Mouse (Mus musculus): ENCODE measurements at regions not wholly inside any gene's neighbourhood (a gene's known extent, or its start where the extent isn't known, plus 50 kb on each side); places are given as distances from the start of the nearest gene placed in this dataset.

DNA sequence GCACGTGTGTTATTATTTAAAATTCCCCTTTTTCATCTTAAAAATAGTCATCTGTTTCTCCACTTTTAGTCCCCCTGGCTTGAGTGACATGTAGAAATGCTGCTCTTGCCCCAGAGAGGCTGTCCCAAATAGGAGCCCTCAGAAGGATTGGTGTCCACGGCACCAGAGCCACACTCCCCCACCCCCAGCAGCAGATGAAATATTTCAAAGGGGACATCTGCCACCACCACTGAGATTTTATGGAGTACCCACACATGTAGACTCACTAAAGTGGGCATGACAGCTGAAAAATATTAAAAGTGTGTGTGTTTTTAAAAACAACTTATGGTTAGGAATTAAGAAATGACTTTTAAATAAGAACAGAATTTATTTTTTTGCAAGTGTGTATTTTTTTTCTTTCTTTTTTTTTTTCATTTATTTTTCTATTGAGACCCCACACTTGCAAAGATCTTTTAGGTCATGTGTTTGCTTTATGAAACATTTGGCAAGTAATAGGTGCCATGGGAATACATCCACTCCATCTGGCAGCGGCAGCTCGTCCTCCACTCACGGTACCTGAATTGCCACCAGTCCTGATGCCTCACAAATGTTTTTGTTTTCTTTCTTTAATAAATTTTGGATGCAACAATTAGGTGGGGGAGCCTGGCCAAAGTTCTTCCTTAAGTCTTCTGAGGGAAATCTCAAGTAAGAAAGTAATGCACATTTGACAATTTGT, 533.2 kb upstream of the Zeb2 start:
- Histone ChIP-seq H3K4me1 (ENCODE audit: control insufficient read depth, insufficient read depth) (no peaks in the 10 kb centered on the region), H3K27ac (ENCODE audit: low read depth) (no peak overlapping the region), H3K9me3 (replicated peaks; ENCODE audit: control insufficient read depth, low read length) (no peaks in the 10 kb centered on the region), H3K27me3 (ENCODE audit: control insufficient read depth, insufficient read depth, low read length) (no peaks in the 10 kb centered on the region), H3K36me3 (replicated peaks; ENCODE audit: control insufficient read depth, insufficient read depth, low read length) (no peaks in the 10 kb centered on the region), H3K9ac (replicated peaks; ENCODE audit: low read depth, low read length) (no peak overlapping the region), H3K4me3 (ENCODE audit: low read depth, low read length) (no peak overlapping the region), H3K4me2 (ENCODE audit: low read depth, low read length) (no peak overlapping the region)
- ATAC-seq (ENCODE audit: insufficient read depth, low read depth) (no peak), DNase-seq (ENCODE audit: low spot score) (no peak)
- 81% methylated on average over 5 of the region's 5 CpGs for WGBS
- TF ChIP-seq CTCF (IDR thresholded peaks at IDR 0.05; ENCODE audit: low read depth) (no peak), EP300 (IDR thresholded peaks at IDR 0.05; ENCODE audit: low read depth) (no peak)

- Histone ChIP-seq H3K36me3 (replicated peaks; ENCODE audit: control insufficient read depth, insufficient read depth, low read length) (no peaks in the 10 kb centered on the region), H3K4me2 (ENCODE audit: low read depth, low read length) (no peak overlapping the region), H3K27ac (ENCODE audit: low read depth) (no peak overlapping the region), H3K4me3 (ENCODE audit: low read depth, low read length) (no peak overlapping the region), H3K9ac (replicated peaks; ENCODE audit: low read depth, low read length) (no peak overlapping the region), H3K9me3 (replicated peaks; ENCODE audit: control insufficient read depth, low read length) (no peaks in the 10 kb centered on the region), H3K27me3 (ENCODE audit: control insufficient read depth, insufficient read depth, low read length) (no peaks in the 10 kb centered on the region), H3K4me1 (ENCODE audit: control insufficient read depth, insufficient read depth) (no peaks in the 10 kb centered on the region)
- ATAC-seq (ENCODE audit: insufficient read depth, low read depth) (no peak), DNase-seq (ENCODE audit: low spot score) (no peak)
- no peak for TF ChIP-seq EP300 (IDR thresholded peaks at IDR 0.05; ENCODE audit: low read depth)
- no peak for TF ChIP-seq CTCF (IDR thresholded peaks at IDR 0.05; ENCODE audit: low read depth)
- WGBS: 81% methylated on average over 3 of the region's 3 CpGs
Measured at GRCm38 (mm10) chr2:45647846-45648245, 530.7 kb upstream of the Zeb2 start.

DNA sequence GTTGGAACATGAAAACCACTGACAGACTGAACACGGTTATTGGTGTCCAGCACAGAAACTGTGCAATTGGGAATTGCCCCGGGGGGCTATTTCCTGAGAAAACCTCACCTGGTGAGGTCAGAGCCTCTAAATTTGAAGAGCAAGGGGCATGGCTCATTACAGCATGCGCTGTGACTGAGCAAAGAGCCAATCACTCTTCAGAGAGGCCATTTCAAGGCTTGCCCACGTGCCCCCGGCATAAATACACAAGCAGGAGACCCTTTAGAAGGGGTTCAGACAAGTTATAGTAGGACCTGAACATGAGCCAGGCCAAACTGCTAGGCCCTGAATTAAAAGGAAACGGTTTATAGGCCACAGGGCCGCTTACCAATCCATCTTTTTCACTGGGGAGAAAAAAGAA, 512.9 kb upstream of the Zeb2 start:
- H3K27ac ChIP-seq (ENCODE audit: low read depth): no peak overlapping the region
- 73% methylated on average over 7 of the region's 7 CpGs for WGBS
- ATAC-seq (ENCODE audit: insufficient read depth, low read depth) (no peak), DNase-seq (ENCODE audit: low spot score) (no peak)
- H3K4me2 ChIP-seq (ENCODE audit: low read depth, low read length): no peak overlapping the region
- no peak for TF ChIP-seq CTCF (IDR thresholded peaks at IDR 0.05; ENCODE audit: low read depth)
- no peak for TF ChIP-seq EP300 (IDR thresholded peaks at IDR 0.05; ENCODE audit: low read depth)
- no peaks in the 10 kb centered on the region for H3K36me3 ChIP-seq (replicated peaks; ENCODE audit: control insufficient read depth, insufficient read depth, low read length)
- H3K4me3 ChIP-seq (ENCODE audit: low read depth, low read length): no peak overlapping the region
- no peaks in the 10 kb centered on the region for H3K4me1 ChIP-seq (ENCODE audit: control insufficient read depth, insufficient read depth)
- no peaks in the 10 kb centered on the region for H3K9me3 ChIP-seq (replicated peaks; ENCODE audit: control insufficient read depth, low read length)
- H3K9ac ChIP-seq (replicated peaks; ENCODE audit: low read depth, low read length): no peak overlapping the region
- H3K27me3 ChIP-seq (ENCODE audit: control insufficient read depth, insufficient read depth, low read length): no peaks in the 10 kb centered on the region

- H3K27ac ChIP-seq (ENCODE audit: low read depth): no peak overlapping the region
- H3K4me2 ChIP-seq (ENCODE audit: low read depth, low read length): no peak overlapping the region
- H3K9ac ChIP-seq (replicated peaks; ENCODE audit: low read depth, low read length): no peak overlapping the region
- 77% methylated on average over 3 of the region's 3 CpGs for WGBS
- H3K4me1 ChIP-seq (ENCODE audit: control insufficient read depth, insufficient read depth): no peaks in the 10 kb centered on the region
- no peak for ATAC-seq (ENCODE audit: insufficient read depth, low read depth)
- no peak overlapping the region for H3K4me3 ChIP-seq (ENCODE audit: low read depth, low read length)
- TF ChIP-seq CTCF (IDR thresholded peaks at IDR 0.05; ENCODE audit: low read depth): no peak
- no peak for TF ChIP-seq EP300 (IDR thresholded peaks at IDR 0.05; ENCODE audit: low read depth)
- no peaks in the 10 kb centered on the region for H3K9me3 ChIP-seq (replicated peaks; ENCODE audit: control insufficient read depth, low read length)
- no peak for DNase-seq (ENCODE audit: low spot score)
- H3K27me3 ChIP-seq (ENCODE audit: control insufficient read depth, insufficient read depth, low read length): no peaks in the 10 kb centered on the region
- H3K36me3 ChIP-seq (replicated peaks; ENCODE audit: control insufficient read depth, insufficient read depth, low read length): no peaks in the 10 kb centered on the region
Measured at GRCm38 (mm10) chr2:45629616-45630015, 512.4 kb upstream of the Zeb2 start.

- H3K4me3 ChIP-seq (ENCODE audit: low read depth, low read length): no peak overlapping the region
- H3K27me3 ChIP-seq (ENCODE audit: control insufficient read depth, insufficient read depth, low read length): no peaks in the 10 kb centered on the region
- H3K9me3 ChIP-seq (replicated peaks; ENCODE audit: control insufficient read depth, low read length): no peaks in the 10 kb centered on the region
- no peak overlapping the region for H3K4me2 ChIP-seq (ENCODE audit: low read depth, low read length)
- TF ChIP-seq EP300 (IDR thresholded peaks at IDR 0.05; ENCODE audit: low read depth): no peak
- TF ChIP-seq CTCF (IDR thresholded peaks at IDR 0.05; ENCODE audit: low read depth): no peak
- ATAC-seq (ENCODE audit: insufficient read depth, low read depth) (no peak), DNase-seq (ENCODE audit: low spot score) (no peak)
- no peaks in the 10 kb centered on the region for H3K36me3 ChIP-seq (replicated peaks; ENCODE audit: control insufficient read depth, insufficient read depth, low read length)
- no peaks in the 10 kb centered on the region for H3K4me1 ChIP-seq (ENCODE audit: control insufficient read depth, insufficient read depth)
- H3K9ac ChIP-seq (replicated peaks; ENCODE audit: low read depth, low read length): no peak overlapping the region
- H3K27ac ChIP-seq (ENCODE audit: low read depth): no peak overlapping the region
- 50% methylated on average over 3 of the region's 3 CpGs for WGBS
Measured at GRCm38 (mm10) chr2:45623056-45623455, 505.9 kb upstream of the Zeb2 start.

GRCm38 (mm10) chr2:45608926-45609325, 491.7 kb upstream of the Zeb2 start:
- H3K4me3 ChIP-seq (ENCODE audit: low read depth, low read length): no peak overlapping the region
- TF ChIP-seq EP300 (IDR thresholded peaks at IDR 0.05; ENCODE audit: low read depth) (no peak), CTCF (IDR thresholded peaks at IDR 0.05; ENCODE audit: low read depth) (no peak)
- no peaks in the 10 kb centered on the region for H3K27me3 ChIP-seq (ENCODE audit: control insufficient read depth, insufficient read depth, low read length)
- no peaks in the 10 kb centered on the region for H3K36me3 ChIP-seq (replicated peaks; ENCODE audit: control insufficient read depth, insufficient read depth, low read length)
- H3K27ac ChIP-seq (ENCODE audit: low read depth): no peak overlapping the region
- no peaks in the 10 kb centered on the region for H3K9me3 ChIP-seq (replicated peaks; ENCODE audit: control insufficient read depth, low read length)
- DNase-seq (ENCODE audit: low spot score): no peak
- no peak overlapping the region for H3K4me2 ChIP-seq (ENCODE audit: low read depth, low read length)
- ATAC-seq (ENCODE audit: insufficient read depth, low read depth): no peak
- no peaks in the 10 kb centered on the region for H3K4me1 ChIP-seq (ENCODE audit: control insufficient read depth, insufficient read depth)
- 95% methylated on average over 1 of the region's 1 CpGs for WGBS
- H3K9ac ChIP-seq (replicated peaks; ENCODE audit: low read depth, low read length): no peak overlapping the region
